Mouse (Mus musculus): ENCODE measurements around the gene Zfp91.
"Not testable (repeated sequence)": the region's sequence is repeated elsewhere in the genome, so short reads cannot be mapped to it uniquely, and the experiment has no call there.

Zfp91 gene

GRCm38 (mm10) chr19:12794056-12795044, 1.6 kb downstream of the Zfp91 start:
- in situ Hi-C loops (cut with MboI, MseI): no loop called here

GRCm38 (mm10) chr19:12792374-12792773, 3.6 kb downstream of the Zfp91 start:
- in situ Hi-C loops (cut with MboI, MseI): no loop called here

GRCm38 (mm10) chr19:12787721-12788120, 8.2 kb downstream of the Zfp91 start:
- in situ Hi-C loops (cut with MboI, MseI): no loop called here

- in situ Hi-C loops (cut with MboI, MseI): no loop called here
Observed at GRCm38 (mm10) chr19:12786803-12787395, 9.0 kb downstream of the Zfp91 start.

DNA sequence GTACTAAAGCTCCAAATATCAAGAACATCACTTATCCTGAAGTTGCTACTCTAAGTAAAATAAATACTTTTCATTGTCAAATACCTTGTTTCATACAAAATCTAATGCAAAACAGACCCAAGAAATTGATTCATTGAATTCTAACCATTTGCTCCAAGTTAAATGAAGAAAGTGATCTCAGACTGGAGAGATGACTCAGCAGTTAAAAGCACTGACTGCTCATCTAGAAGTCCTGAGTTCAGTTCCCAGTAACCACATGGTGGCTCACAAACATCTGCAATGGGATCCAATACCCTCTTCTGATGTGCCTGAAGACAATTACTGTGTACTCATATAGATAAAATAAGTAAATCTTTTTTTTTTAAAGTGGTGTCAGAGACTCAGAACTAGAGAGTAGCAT, 15.5 kb downstream of the Zfp91 start:
- in situ Hi-C loops (cut with MboI, MseI): no loop called here

GRCm38 (mm10) chr19:12770888-12771287, 25.0 kb downstream of the Zfp91 start:
- in situ Hi-C loops (cut with MboI, MseI): no loop called here

- in situ Hi-C loops (cut with MboI, MseI): no loop called here
Observed at GRCm38 (mm10) chr19:12765308-12765707, 30.6 kb downstream of the Zfp91 start, which contains the start of gene Cntf. TSS of gene Cntf (minus strand) at chr19:12765632.

DNA sequence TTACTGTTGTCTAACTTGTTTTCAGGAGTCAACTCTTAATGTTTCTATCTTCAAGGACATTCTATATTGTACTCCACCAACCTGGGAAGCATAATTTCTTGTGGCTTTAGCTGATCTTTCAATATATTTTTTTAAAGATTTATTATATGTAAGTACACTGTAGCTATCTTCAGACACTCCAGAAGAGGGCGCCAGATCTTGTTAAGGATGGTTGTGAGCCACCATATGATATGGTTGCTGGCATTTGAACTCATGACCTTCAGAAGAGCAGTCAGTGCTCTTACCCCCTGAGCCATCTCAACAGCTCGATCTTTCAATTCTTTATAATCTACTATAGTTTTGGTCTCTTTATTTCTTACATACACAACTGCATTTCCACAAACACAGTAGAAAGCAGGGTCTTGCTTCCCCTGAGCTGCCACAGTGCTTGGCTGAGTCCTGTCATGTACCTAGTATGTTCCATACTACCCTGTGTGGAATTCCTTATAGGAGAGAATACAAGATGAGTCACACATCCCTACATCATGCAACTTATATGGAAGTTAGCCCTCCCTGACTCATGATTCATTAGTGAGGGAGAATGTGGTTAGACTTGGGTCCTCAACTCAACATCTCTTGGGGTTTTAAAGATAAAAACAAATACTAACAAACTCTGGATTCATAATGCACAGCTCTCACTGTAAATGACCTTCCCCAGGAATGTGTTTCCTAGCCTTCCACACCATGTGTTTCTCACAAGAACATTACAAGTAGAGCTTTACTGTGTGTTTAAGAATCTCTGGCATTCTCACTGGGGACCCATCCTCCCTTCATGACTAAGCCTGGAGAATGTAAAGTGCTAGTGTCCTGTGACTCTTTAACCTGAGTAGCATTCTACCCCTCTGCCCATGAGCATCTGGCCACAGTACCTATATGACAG, 33.5 kb downstream of the Zfp91 start:
- in situ Hi-C loops (cut with MboI, MseI): no loop called here

GRCm38 (mm10) chr19:12759656-12760055, 36.3 kb downstream of the Zfp91 start:
- in situ Hi-C loops (cut with MboI, MseI): no loop called here

- in situ Hi-C loops (cut with MboI, MseI): no loop called here
Observed at GRCm38 (mm10) chr19:12758936-12759478, 36.9 kb downstream of the Zfp91 start.

DNA sequence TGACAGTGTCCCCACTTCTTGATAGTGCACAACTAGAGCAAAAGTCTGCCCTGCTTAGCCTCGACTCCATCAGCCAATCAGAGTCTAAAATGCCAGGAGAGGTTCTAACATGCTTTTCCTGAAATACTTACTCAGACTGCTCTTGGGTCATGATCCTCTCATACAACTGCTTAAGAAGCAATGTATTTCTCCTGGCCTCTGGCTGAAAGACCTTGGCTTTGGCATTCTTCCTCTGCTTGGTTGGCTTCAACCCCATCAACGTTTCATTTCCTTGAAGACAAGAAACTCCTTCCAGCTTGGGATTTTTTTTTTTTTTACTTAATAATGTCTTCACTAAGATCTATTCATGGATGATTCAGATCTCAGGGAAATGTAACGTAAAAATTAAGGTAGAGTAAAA, 39.6 kb downstream of the Zfp91 start:
- in situ Hi-C loops (cut with MboI, MseI): no loop called here

DNA sequence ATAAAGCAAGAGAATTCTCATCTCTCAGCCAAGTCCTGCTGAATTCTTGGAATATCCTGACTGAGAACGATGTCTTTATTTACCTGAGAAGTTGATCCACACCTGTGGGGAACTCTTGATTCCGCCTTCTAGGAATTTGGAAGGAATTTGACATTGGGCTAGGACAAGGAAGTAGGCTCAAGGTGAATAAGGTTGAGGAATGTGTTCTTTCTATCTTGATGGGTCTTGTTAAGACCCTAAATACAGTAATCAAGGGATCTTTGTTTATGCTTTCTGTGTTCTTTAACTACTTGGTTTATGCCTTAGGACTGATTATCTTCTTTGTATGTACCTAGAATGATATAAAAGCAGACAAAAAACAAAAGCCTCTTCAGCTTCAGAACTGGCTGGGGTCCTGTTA, 64.0 kb downstream of the Zfp91 start:
- in situ Hi-C loops (cut with MboI, MseI): no loop called here

GRCm38 (mm10) chr19:12731036-12731435, 64.9 kb downstream of the Zfp91 start:
- in situ Hi-C loops (cut with MboI, MseI): no loop called here

DNA sequence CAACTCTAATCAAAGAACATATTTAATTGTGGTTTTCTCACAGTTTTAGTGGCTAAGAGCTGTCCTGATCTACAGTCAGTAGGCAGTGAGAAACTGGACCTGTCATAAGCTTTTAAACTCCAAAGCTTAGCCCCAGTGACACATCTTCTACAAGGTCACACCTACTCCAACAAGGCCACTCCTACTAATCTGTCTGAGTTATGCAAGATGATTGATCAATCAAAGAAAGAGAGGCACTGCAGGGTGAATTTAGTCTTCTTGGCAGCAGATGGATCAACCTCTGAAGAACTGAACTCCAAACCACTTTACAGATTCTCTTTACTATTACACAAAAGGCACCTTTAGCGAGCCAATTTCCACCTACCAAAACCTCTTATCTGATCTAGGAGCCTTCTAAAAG, 70.1 kb downstream of the Zfp91 start:
- in situ Hi-C loops (cut with MboI, MseI): no loop called here

- in situ Hi-C loops (cut with MboI, MseI): no loop called here
Observed at GRCm38 (mm10) chr19:12722308-12722707, 73.6 kb downstream of the Zfp91 start.

DNA sequence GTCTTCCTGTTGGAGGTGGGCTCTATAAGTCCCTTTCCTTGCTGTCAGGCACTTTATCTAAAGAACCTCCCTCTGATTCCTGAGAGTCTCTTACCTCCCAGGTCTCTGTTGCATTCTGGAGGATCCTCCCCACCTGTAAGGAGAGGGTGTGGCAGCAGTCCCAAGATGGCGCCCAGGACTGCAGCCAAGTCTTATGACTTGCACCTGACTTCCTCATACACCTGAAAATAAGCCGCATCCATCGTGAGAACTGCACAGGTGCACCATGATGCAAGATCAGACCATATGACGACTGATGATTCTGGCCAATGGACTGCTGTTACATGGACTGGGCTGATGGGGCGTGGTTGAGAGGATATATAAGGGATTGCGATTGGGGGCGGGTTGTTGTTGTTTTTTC, 74.3 kb downstream of the Zfp91 start:
- in situ Hi-C loops (cut with MboI, MseI): not testable (repeated sequence)

- in situ Hi-C loops (cut with MboI, MseI): not testable (repeated sequence)
Observed at GRCm38 (mm10) chr19:12720919-12721318, 75.0 kb downstream of the Zfp91 start.

DNA sequence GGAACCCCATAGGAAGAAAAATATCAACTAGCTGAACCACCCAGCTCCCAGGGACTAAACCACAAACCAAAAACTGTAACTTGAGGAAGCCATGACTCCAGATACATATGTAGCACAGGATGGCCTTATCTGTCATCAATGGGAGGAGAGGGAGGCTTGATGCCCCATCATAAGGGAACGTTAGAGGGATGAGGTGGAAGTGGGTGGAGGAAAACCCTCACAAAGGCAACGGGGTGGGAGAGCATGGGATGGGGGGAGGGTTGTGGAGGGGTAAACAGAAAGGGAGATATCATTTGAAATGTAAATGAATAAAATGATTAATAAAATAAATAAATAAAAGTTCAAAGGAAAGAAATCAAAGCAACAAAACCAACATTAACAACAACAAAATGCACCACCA, 75.5 kb downstream of the Zfp91 start:
- in situ Hi-C loops (cut with MboI, MseI): no loop called here

- in situ Hi-C loops (cut with MboI, MseI): no loop called here
Observed at GRCm38 (mm10) chr19:12719189-12719588, 76.7 kb downstream of the Zfp91 start.
